Mouse (Mus musculus) neural tube, embryonic 14.5 days (tissue): ENCODE measurements at regions not wholly inside any gene's neighbourhood (a gene's known extent, or its start where the extent isn't known, plus 50 kb on each side); places are given as distances from the start of the nearest gene placed in this dataset.

Experiments
- ATAC-seq: fragments of 200-750 bp; cut with Nextera tagmentation; 2 replicates; pipeline ENCODE4 v1.8.0; 2017; ENCODE audit warnings: low read depth, mild to moderate bottlenecking, moderate TSS enrichment, moderate library complexity
- H3K27ac ChIP-seq: fragments of 300-500 bp; sonication (generic); 2 replicates; pipeline ENCODE4 v1.5.1; 2014; ENCODE audit warnings: low read depth, mild to moderate bottlenecking, control low read depth, low read length, moderate library complexity, mixed read lengths
- H3K27me3 ChIP-seq: fragments of 300-500 bp; sonication (generic); 2 replicates; pipeline ENCODE4 v1.6.1; 2014; ENCODE audit warnings: low read length; ENCODE audit not compliant: control insufficient read depth, insufficient read depth
- H3K36me3 ChIP-seq: fragments of 300-500 bp; sonication (generic); 2 replicates; pipeline ENCODE4 v1.6.1; 2014; ENCODE audit warnings: low read length, mixed read lengths; ENCODE audit not compliant: control insufficient read depth, insufficient read depth
- H3K4me1 ChIP-seq: fragments of 300-500 bp; sonication (generic); 2 replicates; pipeline ENCODE4 v1.6.1; 2014; ENCODE audit warnings: low read length; ENCODE audit not compliant: control insufficient read depth, insufficient read depth
- H3K4me2 ChIP-seq: fragments of 300-500 bp; sonication (generic); 2 replicates; pipeline ENCODE4 v1.6.1; 2014; ENCODE audit warnings: mild to moderate bottlenecking, low read depth, low read length, control low read depth
- H3K4me3 ChIP-seq: fragments of 300-500 bp; sonication (generic); 2 replicates; pipeline ENCODE4 v1.5.1; 2014; ENCODE audit warnings: low read depth, low read length, control low read depth, mixed read lengths
- H3K9ac ChIP-seq: fragments of 300-500 bp; sonication (generic); replicated peaks from 2 replicates; pipeline ENCODE4 v1.6.1; 2014; ENCODE audit warnings: low read depth, mild to moderate bottlenecking, control low read depth, low read length, mixed read lengths
- H3K9me3 ChIP-seq: fragments of 300-500 bp; sonication (generic); 2 replicates; pipeline ENCODE4 v1.6.1; 2016; ENCODE audit warnings: low read length; ENCODE audit not compliant: control insufficient read depth
- WGBS: fragments of 180-500 bp; shearing (Covaris S2); extraction: QIAGEN DNeasy Blood & Tissue Kit; methylation state at CpG from one replicate; pipeline ENCODE4 v1.1.7; 2014; 5-methylcytosine and 5-hydroxymethylcytosine counted together

GRCm38 (mm10) chr2:149467801-149468200, 62.9 kb downstream of the Cst10 start:
- Histone ChIP-seq H3K27ac (no peak overlapping the region), H3K27me3 (no peaks in the 10 kb centered on the region), H3K4me3 (no peak overlapping the region), H3K36me3 (no peaks in the 10 kb centered on the region), H3K9me3 (no peaks in the 10 kb centered on the region), H3K9ac (no peak overlapping the region), H3K4me2 (no peak overlapping the region), H3K4me1 (no peaks in the 10 kb centered on the region)
- no peak for ATAC-seq
- WGBS: 88% methylated on average over 2 of the region's 2 CpGs

GRCm38 (mm10) chr2:149472411-149472810, 67.6 kb downstream of the Cst10 start:
- Histone ChIP-seq H3K27ac (no peak overlapping the region), H3K9ac (no peak overlapping the region), H3K9me3 (no peaks in the 10 kb centered on the region), H3K4me1 (no peaks in the 10 kb centered on the region), H3K36me3 (no peaks in the 10 kb centered on the region), H3K4me3 (no peak overlapping the region), H3K27me3 (no peaks in the 10 kb centered on the region), H3K4me2 (no peak overlapping the region)
- 75% methylated on average over 2 of the region's 2 CpGs for WGBS
- ATAC-seq: no peak

- H3K36me3 ChIP-seq: no peaks in the 10 kb centered on the region
- no peaks in the 10 kb centered on the region for H3K4me1 ChIP-seq
- 48% methylated on average over 2 of the region's 2 CpGs for WGBS
- H3K9me3 ChIP-seq: no peaks in the 10 kb centered on the region
- ATAC-seq: no peak
- no peak overlapping the region for H3K9ac ChIP-seq
- no peak overlapping the region for H3K4me3 ChIP-seq
- no peak overlapping the region for H3K27ac ChIP-seq
- H3K27me3 ChIP-seq: no peaks in the 10 kb centered on the region
- no peak overlapping the region for H3K4me2 ChIP-seq
Observed at GRCm38 (mm10) chr2:149493280-149493988, 88.6 kb downstream of the Cst10 start.

- H3K27ac ChIP-seq: no peak overlapping the region
Observed at GRCm38 (mm10) chr2:149512870-149513269, 108.0 kb downstream of the Cst10 start.

GRCm38 (mm10) chr2:149524424-149524823, 119.6 kb downstream of the Cst10 start:
- no peaks in the 10 kb centered on the region for H3K27me3 ChIP-seq
- no peaks in the 10 kb centered on the region for H3K9me3 ChIP-seq
- H3K4me1 ChIP-seq: no peaks in the 10 kb centered on the region
- no peak for ATAC-seq
- no peak overlapping the region for H3K9ac ChIP-seq
- H3K36me3 ChIP-seq: no peaks in the 10 kb centered on the region
- no peak overlapping the region for H3K27ac ChIP-seq
- no peak overlapping the region for H3K4me2 ChIP-seq
- no peak overlapping the region for H3K4me3 ChIP-seq

More at GRCm38 (mm10) chr2:149512870-149513269, 108.0 kb downstream of the Cst10 start:
- WGBS: 87% methylated on average over 1 of the region's 1 CpGs
- Histone ChIP-seq H3K4me2 (no peak overlapping the region), H3K4me3 (no peak overlapping the region), H3K36me3 (no peaks in the 10 kb centered on the region), H3K9me3 (no peaks in the 10 kb centered on the region), H3K27me3 (no peaks in the 10 kb centered on the region), H3K4me1 (no peaks in the 10 kb centered on the region), H3K9ac (no peak overlapping the region)
- no peak for ATAC-seq

- Histone ChIP-seq H3K9ac (no peak overlapping the region), H3K4me3 (no peak overlapping the region), H3K4me2 (no peak overlapping the region), H3K36me3 (no peaks in the 10 kb centered on the region), H3K27me3 (no peaks in the 10 kb centered on the region), H3K4me1 (no peaks in the 10 kb centered on the region), H3K27ac (no peak overlapping the region), H3K9me3 (no peaks in the 10 kb centered on the region)
- 70% methylated on average over 2 of the region's 2 CpGs for WGBS
- ATAC-seq: no peak
Observed at GRCm38 (mm10) chr2:149542837-149543236, 138.0 kb downstream of the Cst10 start.

GRCm38 (mm10) chr2:149545708-149546107, 140.9 kb downstream of the Cst10 start:
- Histone ChIP-seq H3K4me3 (no peak overlapping the region), H3K4me2 (no peak overlapping the region), H3K9me3 (no peaks in the 10 kb centered on the region), H3K27me3 (no peaks in the 10 kb centered on the region), H3K36me3 (no peaks in the 10 kb centered on the region), H3K27ac (no peak overlapping the region), H3K9ac (no peak overlapping the region), H3K4me1 (no peaks in the 10 kb centered on the region)
- ATAC-seq: no peak
- WGBS: 79% methylated on average over 2 of the region's 2 CpGs

- Histone ChIP-seq H3K9ac (no peak overlapping the region), H3K36me3 (no peaks in the 10 kb centered on the region), H3K4me1 (no peaks in the 10 kb centered on the region), H3K4me2 (no peak overlapping the region), H3K9me3 (no peaks in the 10 kb centered on the region), H3K27ac (no peak overlapping the region), H3K27me3 (no peaks in the 10 kb centered on the region), H3K4me3 (no peak overlapping the region)
- WGBS: 67% methylated on average over 2 of the region's 2 CpGs
- peak; percentile 56; the same call in 1 of the 2 replicates for ATAC-seq
Observed at GRCm38 (mm10) chr2:149546639-149547200, 141.9 kb downstream of the Cst10 start.

- H3K4me1 ChIP-seq: no peaks in the 10 kb centered on the region
- H3K4me3 ChIP-seq: no peak overlapping the region
- H3K9me3 ChIP-seq: no peaks in the 10 kb centered on the region
- H3K27me3 ChIP-seq: no peaks in the 10 kb centered on the region
- H3K36me3 ChIP-seq: no peaks in the 10 kb centered on the region
- H3K27ac ChIP-seq: no peak overlapping the region
- no peak for ATAC-seq
- no peak overlapping the region for H3K9ac ChIP-seq
- no peak overlapping the region for H3K4me2 ChIP-seq
Observed at GRCm38 (mm10) chr2:149555209-149555608, 150.4 kb downstream of the Cst10 start.
